Mouse (Mus musculus): ENCODE measurements at regions not wholly inside any gene's neighbourhood (a gene's known extent, or its start where the extent isn't known, plus 50 kb on each side); places are given as distances from the start of the nearest gene placed in this dataset.

DNA sequence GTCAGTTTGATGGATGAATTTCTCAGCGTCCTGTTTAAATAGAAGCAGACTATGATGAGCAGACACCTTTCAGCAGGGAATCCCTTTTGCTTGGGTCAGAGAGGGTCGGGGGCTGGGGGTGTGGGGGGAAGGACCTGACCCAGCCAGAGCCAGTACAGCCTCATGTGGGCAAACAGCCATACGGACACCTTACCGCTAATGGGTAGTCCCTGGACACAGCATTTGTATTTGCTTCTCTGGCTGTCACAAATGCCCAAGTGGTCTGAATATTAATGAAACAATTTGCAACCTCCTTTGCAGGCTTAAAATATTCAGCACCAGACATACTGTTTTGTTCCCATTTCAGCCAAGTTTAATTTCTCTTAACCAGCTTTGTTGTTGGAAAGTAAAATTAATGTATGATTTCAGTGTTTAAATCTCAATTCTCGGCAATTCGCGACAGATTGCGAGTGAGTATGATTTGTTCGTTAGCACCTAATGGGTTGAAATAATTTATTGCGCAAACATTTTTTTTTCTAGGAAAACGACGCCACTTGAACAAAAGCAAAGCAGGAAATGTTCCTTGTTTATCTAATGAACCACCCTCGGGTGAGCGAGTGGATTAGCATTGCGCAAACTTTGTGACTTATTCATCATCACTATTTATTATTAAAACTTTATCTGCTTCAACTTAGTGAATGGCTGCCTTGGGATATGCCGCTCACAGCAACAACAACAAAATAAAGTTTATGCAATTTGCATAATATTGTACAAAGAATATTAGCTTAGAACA, 166.2 kb downstream of the Cdh26 start:
- no peak for DNase-seq (ENCODE audit: low read depth, low spot score)

GRCm38 (mm10) chr2:178597084-178597470, 166.7 kb downstream of the Cdh26 start:
- no peak for DNase-seq (ENCODE audit: low read depth, low spot score)

- DNase-seq (ENCODE audit: low read depth, low spot score): no peak
Observed at GRCm38 (mm10) chr2:178598371-178598770, 168.0 kb downstream of the Cdh26 start.

GRCm38 (mm10) chr2:178598836-178599235, 168.5 kb downstream of the Cdh26 start:
- DNase-seq (ENCODE audit: low read depth, low spot score): no peak

- DNase-seq (ENCODE audit: low read depth, low spot score): no peak
Observed at GRCm38 (mm10) chr2:178603443-178603842, 173.1 kb downstream of the Cdh26 start.

DNA sequence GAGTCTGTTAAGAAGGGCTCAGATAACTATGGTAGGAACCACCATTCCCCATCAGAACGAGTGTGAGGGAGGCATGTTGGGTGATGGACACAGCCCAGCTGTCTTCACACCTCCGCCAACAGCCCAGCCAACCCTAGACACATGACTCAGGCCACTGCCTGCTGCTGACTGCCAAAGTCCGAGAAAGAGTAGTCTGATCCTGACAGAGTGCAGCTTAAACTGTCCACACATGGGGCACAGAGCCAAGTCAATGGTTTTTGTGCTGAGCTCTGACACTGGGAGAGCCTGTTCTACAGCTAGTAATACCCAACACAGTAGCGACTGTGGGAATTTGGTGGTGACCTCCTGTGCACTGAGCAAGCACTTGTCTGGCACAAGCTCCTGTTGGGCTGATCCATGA, 176.4 kb downstream of the Cdh26 start:
- no peak for DNase-seq (ENCODE audit: low read depth, low spot score)

DNA sequence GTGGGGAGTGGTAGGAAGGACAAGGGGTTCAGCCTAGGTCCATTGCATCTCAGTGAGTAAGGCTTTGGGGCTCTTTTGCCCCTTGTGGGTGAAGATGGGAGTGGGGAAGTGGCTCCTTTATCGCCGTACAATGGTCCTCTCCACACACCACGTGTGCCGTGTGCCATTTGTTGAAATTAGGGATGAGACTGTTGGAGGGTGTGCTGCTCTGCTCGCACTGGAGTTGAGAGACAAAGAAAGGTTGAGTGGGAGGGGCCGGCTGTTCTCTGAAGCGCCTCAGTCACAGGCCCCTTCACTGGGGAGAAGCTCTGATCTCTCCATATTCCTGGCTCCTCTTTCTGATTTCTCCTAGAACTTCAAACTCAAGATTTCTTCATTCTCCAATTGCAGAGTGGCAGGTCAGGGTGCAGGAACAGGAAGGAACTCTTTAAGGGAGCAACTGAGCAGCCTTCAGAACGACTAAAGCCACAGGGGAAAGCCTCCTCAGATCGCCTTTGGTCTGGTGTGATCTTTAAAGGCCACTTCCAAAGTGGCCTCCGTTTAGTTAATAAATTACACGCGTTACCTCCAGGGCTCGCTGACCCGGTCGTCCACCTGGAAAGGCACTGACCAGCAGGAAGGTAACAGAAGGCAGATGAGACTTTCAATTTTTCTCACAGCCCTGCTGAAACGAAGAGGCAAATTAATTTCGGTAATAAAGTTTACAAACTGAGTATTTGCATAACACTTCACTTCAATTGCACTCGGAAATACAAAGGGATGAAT, 180.1 kb downstream of the Cdh26 start:
- no peak for DNase-seq (ENCODE audit: low read depth, low spot score)

GRCm38 (mm10) chr2:178614761-178615160, 184.4 kb downstream of the Cdh26 start:
- no peak for DNase-seq (ENCODE audit: low read depth, low spot score)

DNA sequence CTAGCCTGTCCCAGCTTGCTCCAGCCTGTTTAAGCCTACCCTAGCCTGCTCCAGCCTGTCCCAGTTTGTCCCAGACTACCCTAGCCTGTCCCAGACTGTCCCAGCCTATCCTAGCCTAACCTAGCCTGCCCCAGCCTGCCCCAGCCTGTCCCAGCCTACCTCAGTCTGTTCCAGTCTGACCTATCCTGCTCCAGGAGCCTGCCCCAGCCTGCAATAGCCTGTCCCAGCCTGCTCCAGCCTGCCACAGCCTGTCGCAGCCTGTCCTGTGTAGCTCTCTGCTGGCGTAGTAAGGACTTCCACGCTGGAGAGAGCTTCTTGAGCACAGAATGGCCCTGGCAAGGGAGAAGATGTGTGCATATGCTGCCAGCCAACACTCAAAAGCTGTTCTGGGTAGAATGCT, 192.5 kb downstream of the Cdh26 start:
- no peak for DNase-seq (ENCODE audit: low read depth, low spot score)

GRCm38 (mm10) chr2:178624475-178624874, 194.1 kb downstream of the Cdh26 start:
- no peak for DNase-seq (ENCODE audit: low read depth, low spot score)

DNA sequence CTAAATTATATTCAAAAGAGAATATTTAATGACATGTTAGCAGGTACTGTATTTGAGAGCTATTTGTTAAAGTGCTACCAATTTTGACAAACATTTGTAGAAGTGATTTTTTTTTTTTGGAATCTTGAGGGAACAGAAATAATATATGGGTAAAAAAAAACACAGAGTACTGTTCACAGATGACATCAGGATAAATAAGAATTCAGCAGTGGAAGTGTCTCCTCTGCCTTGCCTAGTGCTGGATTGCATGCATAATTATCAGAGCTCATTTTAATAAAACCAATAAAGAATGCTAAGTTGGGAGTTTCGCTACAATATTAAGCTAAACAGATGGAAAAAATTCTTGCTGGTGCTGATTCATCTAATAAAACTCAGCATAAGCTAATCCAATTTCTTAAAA, 194.6 kb downstream of the Cdh26 start:
- no peak for DNase-seq (ENCODE audit: low read depth, low spot score)

DNA sequence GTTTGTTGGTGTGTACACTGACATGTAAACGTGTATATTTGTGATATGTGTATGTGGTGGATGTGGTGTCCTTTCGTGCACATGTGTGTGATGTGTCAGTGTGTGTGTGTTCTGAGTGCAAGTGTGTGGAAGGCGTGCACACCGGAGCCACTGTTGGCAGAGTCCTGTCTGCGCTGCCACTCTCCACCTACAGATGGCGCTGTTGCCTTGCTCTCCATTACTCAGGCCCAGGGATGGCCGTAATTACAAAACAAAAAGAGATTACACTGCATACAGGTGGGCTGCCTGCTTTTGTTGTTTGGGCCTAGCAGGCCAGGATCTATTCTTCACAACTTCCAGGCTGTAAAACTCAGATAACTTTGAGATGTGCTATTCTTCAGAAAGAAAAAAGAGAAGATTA, 199.4 kb downstream of the Cdh26 start:
- peak; percentile 62 for DNase-seq (ENCODE audit: low read depth, low spot score)

DNA sequence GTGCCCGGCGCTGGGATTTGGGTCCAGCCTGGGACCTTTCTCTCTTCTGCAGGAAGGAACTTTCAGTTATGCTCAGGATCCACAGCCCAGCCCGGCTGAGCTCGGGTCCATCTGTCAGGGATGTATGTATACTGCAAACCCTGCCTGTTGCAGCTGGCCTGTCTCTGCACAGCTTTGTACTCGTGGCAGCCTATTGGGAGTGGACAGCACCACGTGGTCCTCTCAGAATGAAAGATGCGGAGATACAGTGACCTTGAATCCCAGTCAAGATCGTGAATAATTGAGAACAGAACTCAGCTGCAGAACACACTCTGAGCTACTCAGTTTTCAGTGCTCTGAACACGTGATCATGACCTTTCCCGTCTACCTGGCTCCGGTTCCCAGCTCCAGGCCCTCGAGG, 200.2 kb downstream of the Cdh26 start:
- DNase-seq (ENCODE audit: low read depth, low spot score): peak; percentile 37

GRCm38 (mm10) chr2:178631336-178631735, 201.0 kb downstream of the Cdh26 start:
- DNase-seq (ENCODE audit: low read depth, low spot score): no peak

GRCm38 (mm10) chr2:178631966-178632365, 201.6 kb downstream of the Cdh26 start:
- no peak for DNase-seq (ENCODE audit: low read depth, low spot score)

GRCm38 (mm10) chr2:178632831-178633585, 202.7 kb downstream of the Cdh26 start:
- peak; percentile 35 for DNase-seq (ENCODE audit: low read depth, low spot score)

DNA sequence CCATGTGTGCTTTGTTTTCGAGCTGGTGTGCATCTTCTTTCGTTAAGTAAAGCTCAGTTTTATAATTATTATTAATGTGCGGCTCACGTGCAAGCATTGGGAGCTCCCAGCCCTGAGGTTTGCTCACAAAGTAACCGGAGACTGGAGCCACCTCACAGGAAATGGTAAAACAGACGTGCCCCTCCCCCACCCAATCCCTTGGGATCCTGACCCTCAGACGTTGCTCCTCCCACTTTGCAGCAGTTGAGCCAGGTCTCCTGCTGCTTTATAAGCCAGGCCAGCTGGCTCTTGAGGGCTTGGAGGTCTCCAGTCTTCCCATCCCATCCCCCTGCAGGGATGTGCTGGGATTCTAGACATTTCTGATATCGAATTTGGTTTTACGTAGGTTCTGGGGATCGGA, 203.8 kb downstream of the Cdh26 start:
- DNase-seq (ENCODE audit: low read depth, low spot score): peak; percentile 74

DNA sequence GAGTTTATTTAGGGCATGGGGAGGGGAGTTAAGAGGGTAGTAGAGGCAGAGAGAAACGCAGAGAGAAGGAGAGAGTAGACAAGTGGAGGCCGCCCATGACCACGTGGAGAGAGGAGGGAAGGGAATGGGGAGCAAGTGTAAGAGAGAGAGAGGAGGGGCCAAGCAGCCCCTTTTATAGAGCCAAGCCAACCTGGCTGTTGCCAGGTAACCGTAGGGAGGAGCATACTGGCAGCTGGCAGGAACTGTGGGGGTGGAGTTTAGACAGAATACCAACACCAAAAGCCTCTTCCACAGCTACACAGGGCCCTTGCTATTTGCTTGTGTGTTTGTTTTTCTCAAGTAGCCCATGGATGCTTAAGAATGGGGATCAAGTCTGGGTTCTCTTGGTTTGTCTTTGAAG, 205.4 kb downstream of the Cdh26 start:
- no peak for DNase-seq (ENCODE audit: low read depth, low spot score)

DNA sequence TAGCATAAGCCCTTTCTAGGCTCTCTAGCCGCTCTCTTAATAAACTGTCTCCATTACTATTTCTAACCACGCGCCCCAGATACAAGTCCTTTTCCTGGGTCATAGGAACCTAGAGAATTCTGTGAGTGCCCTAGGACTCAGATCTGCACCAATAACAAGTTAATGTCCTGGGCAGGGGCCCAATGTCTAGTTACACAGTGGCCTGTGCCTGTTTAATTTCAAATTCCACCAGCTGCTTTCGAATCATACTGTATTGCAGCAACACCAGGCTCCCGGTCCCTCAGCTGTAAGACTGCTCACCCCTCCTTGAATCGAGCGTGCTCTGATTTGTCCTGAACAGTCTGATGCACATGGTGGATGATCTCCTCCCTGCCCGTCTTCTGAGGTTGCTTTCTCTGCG, 206.6 kb downstream of the Cdh26 start:
- no peak for DNase-seq (ENCODE audit: low read depth, low spot score)

DNA sequence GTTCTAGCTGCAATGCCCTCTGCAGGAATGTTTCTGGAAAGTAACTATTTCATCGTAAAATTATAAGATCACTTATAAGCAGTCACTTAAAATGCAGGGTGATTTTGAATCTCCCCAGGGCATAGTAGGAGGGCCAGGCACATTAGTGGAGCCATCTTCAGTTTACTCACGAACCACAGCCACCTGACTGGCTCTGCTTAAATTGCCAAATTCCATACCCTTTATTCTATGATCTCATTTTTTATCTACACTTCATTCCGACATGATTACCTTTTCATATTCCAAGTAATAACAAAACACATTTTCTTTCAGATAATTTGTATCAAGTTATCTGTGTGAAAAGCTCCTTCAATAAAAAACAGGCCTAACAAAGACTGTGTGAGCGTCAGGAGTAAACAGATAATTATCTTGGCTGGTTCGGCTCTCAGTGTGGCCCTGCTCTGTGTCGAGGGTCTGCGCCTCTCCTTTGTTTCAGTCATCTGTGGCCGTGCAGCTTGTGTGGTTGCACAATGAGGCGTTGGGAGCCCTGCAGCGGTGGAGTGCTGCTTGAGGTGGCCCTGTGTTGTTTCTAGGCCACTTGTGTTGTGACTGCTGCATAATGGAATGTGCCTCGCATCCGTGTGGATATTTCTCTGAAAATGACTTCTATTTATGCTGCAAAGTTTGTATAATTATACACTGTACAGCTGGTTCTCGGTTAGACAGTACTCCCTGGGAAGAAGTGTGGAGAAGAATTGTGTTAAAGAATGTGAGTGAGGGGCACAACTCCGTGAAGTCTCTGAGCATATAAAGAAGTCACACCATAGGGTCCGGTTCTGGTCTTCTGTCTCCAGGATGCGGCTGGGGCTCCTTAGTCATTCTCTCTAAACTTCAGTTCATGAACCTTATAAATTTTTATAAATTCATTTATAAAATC, 212.1 kb downstream of the Cdh26 start:
- no peak for DNase-seq (ENCODE audit: low read depth, low spot score)

- no peak for DNase-seq (ENCODE audit: low read depth, low spot score)
Observed at GRCm38 (mm10) chr2:178643053-178643402, 212.7 kb downstream of the Cdh26 start.
